Mouse (Mus musculus): Measurements from ENCODE around the gene Gm17662.

The Gm17662 gene

DNA sequence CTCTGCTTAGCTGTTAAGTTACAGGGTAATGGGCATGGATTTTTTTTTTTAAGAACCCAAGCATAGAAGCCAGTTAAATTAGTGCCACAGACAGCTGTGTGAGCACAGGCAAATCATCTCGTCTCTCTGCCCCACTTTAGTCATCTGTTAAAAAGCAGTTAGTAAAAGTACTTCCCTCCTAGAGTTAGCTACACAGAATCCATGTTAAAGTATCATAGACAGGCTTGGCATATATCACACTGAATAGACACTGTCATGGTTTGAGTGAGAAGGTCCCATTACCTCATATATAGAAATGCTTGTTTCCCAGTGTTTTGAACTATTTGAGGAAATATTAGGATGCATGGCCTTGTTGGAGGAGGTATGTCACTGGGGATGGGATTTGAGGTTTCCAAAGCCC is at the start of gene Gm17662:
Gm17662 (plus strand) TSS at position 301 of the 400 bp plus-strand sequence.
- in situ Hi-C loops (cut with MboI, MseI): no loop called here

- in situ Hi-C loops (cut with MboI, MseI): no loop called here
Observed at GRCm38 (mm10) chr4:104810710-104811286, 46.3 kb upstream of the Gm17662 start.

DNA sequence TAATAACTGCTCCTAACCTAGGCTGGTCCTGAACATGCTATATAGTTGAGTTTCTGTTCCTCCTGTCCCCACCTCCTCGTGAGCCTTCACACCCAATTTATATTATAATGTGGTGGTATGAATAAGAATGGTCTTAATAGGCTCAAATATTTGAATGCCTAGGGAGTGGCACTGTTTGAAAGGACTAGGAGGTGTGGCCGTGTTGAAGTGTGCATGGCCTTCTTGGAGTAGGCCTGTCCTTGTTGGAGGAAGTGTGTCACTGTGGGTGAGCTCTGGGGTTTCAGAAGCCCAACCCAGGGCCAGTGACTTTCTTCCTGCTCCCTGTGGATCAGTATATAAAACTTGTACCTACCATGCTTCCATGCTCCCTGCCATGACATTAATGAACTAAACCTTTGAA is 43.5 kb upstream of the Gm17662 start:
- in situ Hi-C loops (cut with MboI, MseI): no loop called here

GRCm38 (mm10) chr4:104816519-104817232 is 40.5 kb upstream of the Gm17662 start:
- in situ Hi-C loops (cut with MboI, MseI): no loop called here

DNA sequence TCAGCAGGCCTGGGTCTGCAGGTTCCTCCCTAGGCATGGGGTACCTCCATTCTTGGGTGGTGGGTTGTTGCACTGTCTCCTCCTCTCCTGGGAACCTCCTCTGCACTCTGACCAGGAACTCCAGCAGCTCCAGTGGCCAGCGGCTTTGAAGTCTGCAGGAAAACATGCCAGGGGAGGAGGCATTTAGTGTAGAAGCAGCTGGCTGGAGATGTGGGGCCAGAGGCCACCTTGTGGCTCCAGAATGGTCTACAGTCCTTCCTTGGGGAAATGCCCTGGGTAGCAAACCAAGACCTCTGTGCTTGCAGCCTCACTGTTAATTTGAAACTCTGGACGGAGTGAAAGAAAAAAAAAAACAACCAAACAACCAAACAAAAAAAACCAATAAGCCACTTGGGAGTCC is 39.6 kb upstream of the Gm17662 start:
- in situ Hi-C loops (cut with MboI, MseI): no loop called here

- in situ Hi-C loops (cut with MboI, MseI): no loop called here
Observed at GRCm38 (mm10) chr4:104818986-104819385, 38.1 kb upstream of the Gm17662 start.

DNA sequence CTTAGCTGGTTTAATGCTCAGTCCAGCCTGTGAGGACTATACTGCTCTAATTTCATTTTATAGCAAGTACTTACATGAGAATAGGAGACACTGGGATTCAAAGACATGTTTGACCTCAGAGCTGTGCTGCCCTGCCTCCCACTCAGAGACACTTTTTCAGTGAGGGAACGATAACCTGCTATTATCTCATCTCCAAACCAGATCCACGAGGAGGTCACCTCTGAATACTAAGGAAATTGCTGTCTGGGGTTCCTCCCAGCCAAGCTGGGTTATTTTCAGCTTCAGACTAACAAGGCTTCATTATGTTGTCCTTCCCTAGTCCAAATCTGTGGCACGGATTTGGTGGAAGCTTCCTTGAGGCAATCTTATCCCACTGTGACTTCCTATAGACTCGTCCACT is 37.2 kb upstream of the Gm17662 start:
- in situ Hi-C loops (cut with MboI, MseI): no loop called here

GRCm38 (mm10) chr4:104823597-104824101 is 33.5 kb upstream of the Gm17662 start:
- in situ Hi-C loops (cut with MboI, MseI): no loop called here

DNA sequence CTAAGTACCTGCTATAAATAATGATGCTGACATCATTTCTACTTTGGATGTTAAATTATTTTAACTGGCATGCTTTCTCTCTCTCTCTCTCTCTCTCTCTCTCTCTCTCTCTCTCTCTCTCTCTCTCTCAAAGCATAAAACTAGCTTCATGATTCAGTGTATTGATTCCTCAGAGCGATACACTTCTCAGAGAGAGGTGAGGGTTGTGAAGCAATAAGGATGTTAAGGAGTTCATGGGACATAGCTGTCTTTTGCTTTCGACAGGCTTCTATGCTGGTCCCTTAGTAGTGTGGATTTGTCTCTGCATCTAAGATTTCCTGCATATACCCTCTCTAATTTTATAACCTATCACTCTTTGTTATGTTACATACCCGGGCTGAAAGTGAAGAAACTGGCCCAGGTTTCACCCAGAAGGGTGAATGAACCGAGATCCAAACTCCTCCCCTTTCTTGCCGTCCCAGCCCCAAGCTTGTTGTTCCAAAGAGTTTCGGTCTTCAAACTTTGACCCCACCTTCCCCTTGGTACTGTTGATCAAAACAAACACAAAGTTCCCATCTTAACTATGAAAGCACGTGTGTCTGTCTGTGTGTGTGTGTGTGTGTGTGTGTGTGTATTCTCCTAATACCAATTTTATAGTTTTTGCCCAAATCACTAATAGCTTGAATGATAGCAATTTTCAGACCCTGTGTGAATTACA is 32.6 kb upstream of the Gm17662 start:
- in situ Hi-C loops (cut with MboI, MseI): no loop called here

- in situ Hi-C loops (cut with MboI, MseI): no loop called here
Observed at GRCm38 (mm10) chr4:104828939-104829338, 28.2 kb upstream of the Gm17662 start.

DNA sequence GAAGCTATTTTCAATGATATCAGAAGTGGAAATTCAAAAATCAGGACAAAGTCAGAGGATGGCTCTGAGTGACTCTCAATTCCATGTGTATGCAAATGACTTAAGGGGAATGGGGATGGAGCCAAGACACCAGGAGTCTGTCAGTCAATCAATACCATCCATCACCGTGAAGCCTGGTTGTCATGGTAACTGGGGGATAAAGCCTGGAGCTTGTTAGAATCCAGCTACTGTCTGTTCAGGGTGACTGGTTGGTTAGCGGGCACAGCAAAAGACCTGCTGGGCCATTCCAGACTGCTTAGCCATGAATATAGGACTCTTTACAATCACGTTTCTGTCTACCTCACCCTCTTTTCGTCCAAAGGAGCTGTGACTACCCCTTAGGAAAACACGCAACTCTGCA is 22.0 kb upstream of the Gm17662 start:
- in situ Hi-C loops (cut with MboI, MseI): no loop called here

GRCm38 (mm10) chr4:104838342-104838741 is 18.8 kb upstream of the Gm17662 start:
- in situ Hi-C loops (cut with MboI, MseI): no loop called here

DNA sequence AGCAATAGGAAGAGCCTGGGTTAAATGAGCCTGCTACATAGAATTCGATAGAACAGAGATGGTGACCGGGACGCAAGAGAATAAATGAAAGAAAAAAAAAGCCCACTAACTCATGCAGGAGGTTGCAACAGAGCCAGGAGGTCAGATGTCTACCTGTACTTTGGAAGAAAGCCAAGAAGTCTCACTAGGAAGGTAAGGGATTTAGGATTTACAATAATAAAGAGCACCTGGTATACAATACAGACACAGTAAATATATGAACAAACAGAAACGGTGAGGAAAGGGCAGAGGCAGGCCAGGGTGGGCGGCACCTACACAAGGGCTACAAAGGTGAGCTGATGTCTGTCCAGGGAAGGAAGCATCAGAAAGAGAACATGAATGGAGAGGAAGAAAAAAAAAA is 14.9 kb upstream of the Gm17662 start:
- in situ Hi-C loops (cut with MboI, MseI): loop anchor here in 1 of 2 experiments (10.0 kb wide), 1 partner anchor 1023 kb away; no protein-coding TSS in a partner anchor

GRCm38 (mm10) chr4:104843546-104843945 is 13.6 kb upstream of the Gm17662 start:
- in situ Hi-C loops (cut with MboI, MseI): loop anchor here in 1 of 2 experiments (10.0 kb wide), 1 partner anchor 1021 kb away; no protein-coding TSS in a partner anchor

DNA sequence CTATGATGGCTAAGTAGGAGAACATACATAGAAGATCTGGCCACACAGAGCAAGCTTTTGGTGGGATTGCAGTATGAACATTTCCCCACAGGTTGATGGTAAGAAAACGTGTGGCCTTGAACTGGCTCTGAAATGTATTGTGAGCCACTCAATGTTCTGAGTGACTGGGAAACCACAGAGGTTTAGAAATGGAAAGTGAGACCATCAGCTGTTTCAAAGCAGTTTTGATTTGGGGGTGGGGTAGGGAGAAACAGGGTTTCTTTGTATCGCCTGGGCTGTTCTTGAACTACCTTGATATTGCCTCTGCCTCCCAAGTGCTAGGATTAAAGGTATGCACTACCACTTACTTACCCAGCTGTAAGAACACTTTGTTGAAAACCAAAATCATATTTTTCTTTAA is 1.9 kb upstream of the Gm17662 start:
- in situ Hi-C loops (cut with MboI, MseI): no loop called here

- in situ Hi-C loops (cut with MboI, MseI): no loop called here
Observed at GRCm38 (mm10) chr4:104857823-104858222, 694 bp downstream of the Gm17662 start.

- in situ Hi-C loops (cut with MboI, MseI): no loop called here
Observed at GRCm38 (mm10) chr4:104861241-104861640, 4.1 kb downstream of the Gm17662 start.

GRCm38 (mm10) chr4:104864397-104864796 is 7.3 kb downstream of the Gm17662 start:
- in situ Hi-C loops (cut with MboI, MseI): no loop called here

DNA sequence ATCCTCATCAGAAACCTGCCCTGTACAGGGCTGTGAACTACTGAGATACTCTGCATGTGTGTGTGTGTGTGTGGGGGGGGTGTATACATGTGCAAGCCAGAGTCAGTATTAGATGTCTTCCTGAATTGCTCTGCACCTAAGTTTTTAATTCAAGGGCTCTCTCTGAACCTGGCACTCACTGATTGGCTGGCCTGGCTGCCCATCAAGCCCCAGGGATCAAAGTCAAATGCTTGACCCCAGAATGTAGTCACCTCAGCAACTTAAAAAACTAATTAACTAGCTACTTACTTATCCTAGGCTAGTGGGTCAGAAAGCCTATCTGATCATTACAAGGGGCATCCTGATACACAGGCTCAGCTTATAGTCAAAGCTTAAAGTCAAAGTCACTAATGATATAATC is 12.5 kb downstream of the Gm17662 start:
- in situ Hi-C loops (cut with MboI, MseI): no loop called here

DNA sequence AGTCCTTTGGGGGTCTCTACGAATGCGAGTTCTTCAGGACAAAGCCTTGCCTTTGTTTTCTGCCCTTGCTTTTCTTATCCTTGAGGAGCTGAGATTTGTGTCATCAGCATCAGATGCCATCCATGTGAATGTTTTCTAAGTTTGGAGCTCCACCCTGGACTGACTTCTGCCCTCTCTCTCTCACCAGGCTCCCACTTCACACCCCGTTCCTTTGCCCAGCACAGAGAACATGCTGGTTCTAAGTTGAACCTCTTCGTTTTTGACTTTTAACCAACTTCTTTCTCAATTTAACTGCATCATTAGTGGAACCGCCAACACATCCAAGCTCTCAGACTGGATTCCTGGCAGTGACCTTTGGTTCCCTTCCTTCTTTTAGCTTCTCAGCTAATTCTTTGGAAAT is 13.1 kb downstream of the Gm17662 start:
- in situ Hi-C loops (cut with MboI, MseI): no loop called here

GRCm38 (mm10) chr4:104875832-104876231 is 18.7 kb downstream of the Gm17662 start:
- in situ Hi-C loops (cut with MboI, MseI): no loop called here

- in situ Hi-C loops (cut with MboI, MseI): no loop called here
Observed at GRCm38 (mm10) chr4:104876323-104876722, 19.2 kb downstream of the Gm17662 start, which contains the start of gene C8a. C8a (minus strand) TSS chr4:104876398.
